Mouse (Mus musculus): ENCODE data around the gene Rnpep. TPM values are rescaled to one million over a fixed set of nuclear protein-coding genes. Genes with fewer than 3 reads are reported as not detected.

Gene Rnpep
- polyA plus RNA-seq, 1 experiment from 2014 or later, result 29.4 TPM

GRCm38 (mm10) chr1:135283287-135283825 lies 528 bp downstream of the Rnpep start:
- ATAC-seq (ENCODE audit: low read depth), result peak; percentile 70
- Histone ChIP-seq H3K27me3 (no peaks in the 10 kb centered on the region; the same call in 1 of the 2 replicates), H3K4me2 (peak overlapping the region; percentile 88), H3K36me3 (peaks cover 5% of the 10 kb centered on the region; the same call in 1 of the 2 replicates), H3K4me3 (replicated peaks) (peak overlapping the region; percentile 69), H3K4me1 (replicated peaks) (peaks cover 21% of the 10 kb centered on the region), H3K9me3 (replicated peaks) (no peaks in the 10 kb centered on the region), H3K9ac (peak overlapping the region; percentile 73), H3K27ac (peak overlapping the region; percentile 63)
- peak; percentile 17 for DNase-seq
- WGBS (ENCODE audit: insufficient replicate concordance), result under 1% methylated on average over 48 of the region's 48 CpGs

DNA sequence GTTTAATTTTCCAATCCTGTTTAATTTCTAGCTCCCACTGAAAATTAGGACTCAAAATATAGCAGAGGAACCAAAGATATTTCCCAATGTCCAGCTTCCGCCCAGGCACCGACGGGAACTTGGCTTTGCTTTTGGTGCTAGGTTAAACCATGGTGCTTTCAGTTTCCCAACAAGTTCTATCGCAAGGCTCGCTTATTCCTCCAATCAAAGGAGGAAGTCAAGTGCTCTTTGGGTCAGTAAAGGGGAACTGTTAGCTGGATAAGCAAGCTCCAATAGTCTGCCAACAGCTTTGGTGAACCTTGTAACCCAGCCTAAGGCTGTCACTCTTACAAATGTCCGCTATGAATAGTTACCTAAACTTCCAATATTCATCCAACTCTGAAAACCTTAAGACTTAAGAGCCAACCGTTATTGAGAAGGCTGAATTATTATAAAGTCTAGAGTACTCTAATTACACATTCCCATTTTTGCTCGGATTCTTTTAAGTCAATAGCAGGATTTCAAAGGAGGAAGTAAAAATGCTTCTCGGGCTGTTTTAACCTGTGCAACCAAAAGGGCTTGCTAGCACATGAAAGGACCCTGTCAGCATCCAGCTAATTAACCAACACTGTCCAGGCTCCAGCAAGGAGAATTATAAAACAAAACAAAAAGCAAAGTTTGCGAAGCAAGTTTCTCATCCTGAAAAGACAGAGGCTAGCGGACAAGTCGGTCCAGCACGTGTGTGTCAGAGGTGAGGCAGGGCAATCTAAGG lies 1.2 kb downstream of the Rnpep start:
- DNase-seq (no peak), ATAC-seq (ENCODE audit: low read depth) (no peak)
- Histone ChIP-seq H3K9me3 (replicated peaks) (no peaks in the 10 kb centered on the region), H3K27ac (peak overlapping the region; percentile 63), H3K4me2 (peak overlapping the region; percentile 88), H3K4me3 (replicated peaks) (peak overlapping the region; percentile 69), H3K9ac (peak overlapping the region; percentile 73), H3K4me1 (replicated peaks) (peaks cover 21% of the 10 kb centered on the region), H3K36me3 (peaks cover 11% of the 10 kb centered on the region; the same call in 1 of the 2 replicates), H3K27me3 (no peaks in the 10 kb centered on the region; the same call in 1 of the 2 replicates)
- WGBS (ENCODE audit: insufficient replicate concordance), result 8% methylated on average over 13 of the region's 13 CpGs

DNA sequence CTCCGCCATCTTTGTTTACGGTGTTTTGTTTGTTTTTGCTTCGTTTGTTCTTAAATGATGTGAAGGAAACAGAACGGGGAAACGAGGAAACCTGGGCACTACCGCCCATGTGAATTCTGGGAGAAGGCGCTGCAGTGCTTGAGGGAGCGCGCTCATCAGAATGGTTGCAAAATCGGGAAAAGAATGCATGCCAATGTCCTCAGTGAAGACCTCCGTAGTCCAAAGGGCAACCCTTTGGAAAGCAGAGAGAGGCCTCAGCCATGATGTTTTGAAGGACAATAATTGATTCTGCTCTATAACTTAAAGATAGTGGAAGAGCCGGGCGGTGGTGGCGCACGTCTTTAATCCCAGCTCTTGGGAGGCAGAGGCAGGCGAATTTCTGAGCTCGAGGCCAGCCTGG lies 2.0 kb downstream of the Rnpep start:
- peaks cover 17% of the 10 kb centered on the region for H3K36me3 ChIP-seq
- peak overlapping the region; percentile 88 for H3K4me2 ChIP-seq
- no peak for ATAC-seq (ENCODE audit: low read depth)
- no peak for DNase-seq
- H3K9me3 ChIP-seq (replicated peaks), result no peaks in the 10 kb centered on the region
- no peak overlapping the region for H3K9ac ChIP-seq
- H3K27ac ChIP-seq, result no peak overlapping the region
- peaks cover 21% of the 10 kb centered on the region for H3K4me1 ChIP-seq (replicated peaks)
- WGBS (ENCODE audit: insufficient replicate concordance), result 87% methylated on average over 17 of the region's 17 CpGs
- peak overlapping the region; percentile 69; the same call in 1 of the 2 replicates for H3K4me3 ChIP-seq (replicated peaks)
- H3K27me3 ChIP-seq, result no peaks in the 10 kb centered on the region; the same call in 1 of the 2 replicates

GRCm38 (mm10) chr1:135280646-135281045 lies 3.2 kb downstream of the Rnpep start:
- H3K27ac ChIP-seq, result no peak overlapping the region
- H3K4me3 ChIP-seq (replicated peaks), result no peak overlapping the region
- ATAC-seq (ENCODE audit: low read depth), result no peak
- WGBS (ENCODE audit: insufficient replicate concordance), result 82% methylated on average over 9 of the region's 9 CpGs
- H3K27me3 ChIP-seq, result no peaks in the 10 kb centered on the region; the same call in 1 of the 2 replicates
- no peaks in the 10 kb centered on the region for H3K9me3 ChIP-seq (replicated peaks)
- no peak overlapping the region for H3K4me2 ChIP-seq
- H3K9ac ChIP-seq, result no peak overlapping the region
- no peak for DNase-seq
- H3K36me3 ChIP-seq, result peaks cover 27% of the 10 kb centered on the region
- H3K4me1 ChIP-seq (replicated peaks), result peaks cover 21% of the 10 kb centered on the region

DNA sequence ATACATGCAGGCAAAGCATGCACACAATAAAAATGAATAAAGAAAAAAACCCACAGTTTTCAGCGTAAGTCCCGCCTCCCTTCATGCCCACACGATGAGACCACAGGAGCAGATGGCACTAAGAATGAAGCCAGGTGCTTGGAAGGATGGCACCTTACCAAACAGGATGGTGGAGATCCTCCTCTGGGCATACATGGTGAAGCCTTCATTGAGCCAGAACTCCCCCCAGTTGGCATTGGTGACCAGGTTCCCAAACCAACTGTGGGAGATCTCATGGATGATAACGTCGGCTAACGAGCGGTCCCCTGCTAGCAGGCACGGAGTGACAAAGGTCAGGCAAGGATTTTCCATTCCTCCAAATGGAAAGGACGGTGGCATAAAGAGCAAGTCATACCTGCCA lies 12.5 kb downstream of the Rnpep start:
- peaks cover 23% of the 10 kb centered on the region for H3K36me3 ChIP-seq
- no peak overlapping the region for H3K27ac ChIP-seq
- H3K9me3 ChIP-seq (replicated peaks), result no peaks in the 10 kb centered on the region
- no peaks in the 10 kb centered on the region for H3K27me3 ChIP-seq
- H3K9ac ChIP-seq, result no peak overlapping the region
- no peak overlapping the region for H3K4me3 ChIP-seq (replicated peaks)
- ATAC-seq (ENCODE audit: low read depth), result no peak
- 0 out of 2 replicates have a peak, but pooled peaks cover 6% of the 10 kb centered on the region for H3K4me1 ChIP-seq (replicated peaks)
- no peak for DNase-seq
- WGBS (ENCODE audit: insufficient replicate concordance), result 77% methylated on average over 9 of the region's 9 CpGs
- H3K4me2 ChIP-seq, result no peak overlapping the region

- Histone ChIP-seq H3K4me1 (replicated peaks) (peaks cover 10% of the 10 kb centered on the region; the same call in 1 of the 2 replicates), H3K4me3 (replicated peaks) (no peak overlapping the region), H3K9ac (no peak overlapping the region), H3K27me3 (no peaks in the 10 kb centered on the region), H3K9me3 (replicated peaks) (no peaks in the 10 kb centered on the region), H3K36me3 (peaks cover 30% of the 10 kb centered on the region), H3K27ac (peak overlapping the region; percentile 27; the same call in 1 of the 2 replicates), H3K4me2 (no peak overlapping the region)
- ATAC-seq (ENCODE audit: low read depth) (no peak), DNase-seq (no peak)
- 24% methylated on average over 10 of the region's 10 CpGs for WGBS (ENCODE audit: insufficient replicate concordance)
These were observed 16.0 kb downstream of the Rnpep start for GRCm38 (mm10) chr1:135267663-135268446.

DNA sequence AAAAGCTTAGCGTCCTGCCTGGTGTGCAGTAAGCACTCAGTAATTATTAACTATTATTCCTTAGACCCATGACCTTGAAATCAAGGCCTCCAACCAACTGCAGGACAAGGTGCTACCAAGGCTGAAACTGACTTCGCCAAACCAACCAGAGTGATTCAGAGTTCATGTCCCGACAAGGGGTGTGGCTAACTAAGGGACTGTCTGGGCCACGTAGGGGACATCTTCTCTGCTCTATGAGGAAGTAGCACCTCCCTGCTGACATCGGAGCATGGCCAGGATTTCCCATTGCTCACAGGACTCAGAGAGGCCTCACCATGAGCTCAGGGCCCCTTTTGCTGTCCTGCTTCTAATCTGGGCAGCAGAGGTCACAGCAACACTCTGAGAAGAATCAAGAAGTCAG lies 18.1 kb downstream of the Rnpep start:
- 45% methylated on average over 5 of the region's 5 CpGs for WGBS (ENCODE audit: insufficient replicate concordance)
- Histone ChIP-seq H3K4me2 (no peak overlapping the region), H3K27me3 (no peaks in the 10 kb centered on the region), H3K36me3 (peaks cover 34% of the 10 kb centered on the region), H3K27ac (no peak overlapping the region), H3K9ac (no peak overlapping the region), H3K4me1 (replicated peaks) (peaks cover 10% of the 10 kb centered on the region; the same call in 1 of the 2 replicates), H3K4me3 (replicated peaks) (no peak overlapping the region), H3K9me3 (replicated peaks) (no peaks in the 10 kb centered on the region)
- DNase-seq (no peak), ATAC-seq (ENCODE audit: low read depth) (no peak)

- Histone ChIP-seq H3K4me2 (no peak overlapping the region), H3K36me3 (peaks cover 34% of the 10 kb centered on the region), H3K27me3 (peaks cover 3% of the 10 kb centered on the region; the same call in 1 of the 2 replicates), H3K4me1 (replicated peaks) (peaks cover 17% of the 10 kb centered on the region), H3K9me3 (replicated peaks) (no peaks in the 10 kb centered on the region), H3K9ac (no peak overlapping the region), H3K27ac (no peak overlapping the region), H3K4me3 (replicated peaks) (no peak overlapping the region)
- 76% methylated on average over 9 of the region's 9 CpGs for WGBS (ENCODE audit: insufficient replicate concordance)
- DNase-seq (no peak), ATAC-seq (ENCODE audit: low read depth) (no peak)
These were observed 20.6 kb downstream of the Rnpep start for GRCm38 (mm10) chr1:135263316-135263715.

- no peak for ATAC-seq (ENCODE audit: low read depth)
- Histone ChIP-seq H3K27ac (no peak overlapping the region), H3K36me3 (peaks cover 34% of the 10 kb centered on the region)
These were observed 21.6 kb downstream of the Rnpep start for GRCm38 (mm10) chr1:135262329-135262728.

GRCm38 (mm10) chr1:135260931-135261330 lies 23.0 kb downstream of the Rnpep start:
- no peak for ATAC-seq (ENCODE audit: low read depth)
- DNase-seq, result no peak
- 60% methylated on average over 6 of the region's 6 CpGs for WGBS (ENCODE audit: insufficient replicate concordance)
- Histone ChIP-seq H3K9me3 (replicated peaks) (no peaks in the 10 kb centered on the region), H3K4me3 (replicated peaks) (no peak overlapping the region), H3K4me1 (replicated peaks) (peaks cover 12% of the 10 kb centered on the region), H3K4me2 (no peak overlapping the region), H3K36me3 (peaks cover 28% of the 10 kb centered on the region), H3K9ac (no peak overlapping the region), H3K27me3 (peaks cover 11% of the 10 kb centered on the region; the same call in 1 of the 2 replicates), H3K27ac (no peak overlapping the region)

More at GRCm38 (mm10) chr1:135262329-135262728, 21.6 kb downstream of the Rnpep start:
- Histone ChIP-seq H3K27me3 (peaks cover 7% of the 10 kb centered on the region; the same call in 1 of the 2 replicates), H3K9me3 (replicated peaks) (no peaks in the 10 kb centered on the region), H3K4me2 (no peak overlapping the region), H3K9ac (no peak overlapping the region), H3K4me3 (replicated peaks) (no peak overlapping the region), H3K4me1 (replicated peaks) (peaks cover 14% of the 10 kb centered on the region)
- WGBS (ENCODE audit: insufficient replicate concordance), result 61% methylated on average over 3 of the region's 3 CpGs
- no peak for DNase-seq

DNA sequence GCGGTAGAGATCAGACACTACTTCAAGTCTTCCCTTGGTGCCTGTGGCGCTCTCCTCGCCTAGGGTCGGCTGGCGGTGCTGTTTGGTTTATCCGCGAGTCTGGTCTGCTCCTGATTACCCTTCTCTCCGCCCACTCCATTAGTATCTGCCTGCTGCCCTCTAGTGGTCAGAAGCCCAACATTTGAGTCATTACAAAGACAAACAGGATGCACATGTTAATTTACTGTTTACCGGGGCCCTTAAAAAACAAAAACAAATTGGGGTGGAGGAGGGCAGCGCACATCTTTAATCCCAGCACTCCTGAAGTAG lies 24.8 kb downstream of the Rnpep start:
- H3K27ac ChIP-seq, result peak overlapping the region; percentile 62
- H3K4me1 ChIP-seq (replicated peaks), result peaks cover 11% of the 10 kb centered on the region
- peak overlapping the region; percentile 63 for H3K4me2 ChIP-seq
- WGBS (ENCODE audit: insufficient replicate concordance), result 2% methylated on average over 10 of the region's 10 CpGs
- peak; percentile 75 for DNase-seq
- peaks cover 19% of the 10 kb centered on the region for H3K36me3 ChIP-seq
- H3K27me3 ChIP-seq, result peaks cover 11% of the 10 kb centered on the region; the same call in 1 of the 2 replicates
- peak; percentile 69 for ATAC-seq (ENCODE audit: low read depth)
- H3K9ac ChIP-seq, result peak overlapping the region; percentile 42
- H3K9me3 ChIP-seq (replicated peaks), result no peaks in the 10 kb centered on the region
- peak overlapping the region; percentile 44 for H3K4me3 ChIP-seq (replicated peaks)
